15 mouse cellular contexts compared by ENCODE assay signal in the genomic region with DNA sequence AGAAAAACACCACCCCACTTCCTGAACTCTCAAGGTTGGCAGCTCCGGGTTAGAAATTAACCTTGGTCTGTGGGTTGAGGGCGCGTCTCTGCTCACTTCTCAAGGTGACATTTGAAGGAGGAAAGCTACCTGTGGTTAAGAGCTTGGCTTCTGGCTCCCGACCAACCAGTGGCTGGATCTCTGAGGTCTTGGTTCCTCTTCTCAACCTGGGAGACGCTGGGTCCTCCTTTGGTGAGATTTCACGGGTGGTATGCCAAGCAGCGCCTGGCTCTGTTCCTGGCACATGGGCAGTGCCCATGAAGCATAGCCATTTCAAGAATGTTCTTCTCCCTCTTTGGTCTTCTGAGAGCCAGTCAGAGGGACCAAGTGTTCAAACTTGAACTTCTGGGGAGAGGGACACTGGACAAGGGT. TPM values are rescaled to one million over a fixed set of nuclear protein-coding genes. Genes with fewer than 3 reads are reported as not detected.
DNase-seq lines count a peak whose midpoint lies in the region; ATAC-seq and TF ChIP-seq lines count a peak whose summit lies in the region.
"Had no signal": no experiment of that assay in that cellular context is flagged by ENCODE, and none has a peak within 500 bp of the region (broad histone marks: within the 10 kb centered on the region; RNA-seq: fewer than 3 reads in every experiment).

No protein-coding gene starts in this region.

- peak; percentile 24 for DNase-seq in thymus, postnatal 14 days
- DNase-seq in thymus, postnatal 0 days (ENCODE audit: low spot score), result no peak
- DNase-seq in kidney, postnatal 0 days (ENCODE audit: low spot score), result no peak
- peak; percentile 31 for DNase-seq in lung, postnatal 10 days
- no peak for DNase-seq in cerebellum, adult 2 months
- no peak for DNase-seq in MN1 (ENCODE audit: low spot score)
- DNase-seq in hindbrain, embryonic 14.5 days (ENCODE audit: low spot score), result no peak
- DNase-seq: adrenal gland, adult 2 months; cerebellum, postnatal 10 days; lung, embryonic 14.5 days; right cerebral cortex, postnatal 25 days had no signal

- no peak for TF ChIP-seq CTCF in kidney, postnatal 0 days (IDR thresholded peaks at IDR 0.05; ENCODE audit: low read depth)
- TF ChIP-seq CTCF in cerebellum, adult 2 months (IDR thresholded peaks at IDR 0.05; ENCODE audit: borderline replicate concordance, insufficient read depth, low read depth, low read length), result no peak

- no peak for TF ChIP-seq POLR2A in cerebellum, adult 2 months (IDR thresholded peaks at IDR 0.05; ENCODE audit: borderline replicate concordance, insufficient read depth, low read length)

- 0 out of 2 replicates have a peak, but pooled peaks have one; percentile 36 for ATAC-seq in kidney, postnatal 0 days (replicated peaks; ENCODE audit: low FRiP score, low read depth)
- no peak for ATAC-seq in hindbrain, embryonic 14.5 days (ENCODE audit: low FRiP score)

- H3K27me3 ChIP-seq in kidney, postnatal 0 days (ENCODE audit: insufficient read depth, low read length), result no peaks in the 10 kb centered on the region
- no peaks in the 10 kb centered on the region for H3K27me3 ChIP-seq in cerebellum, adult 2 months (ENCODE audit: control insufficient read depth, insufficient read depth, low read length)
- H3K27me3 ChIP-seq in hindbrain, embryonic 14.5 days (ENCODE audit: control insufficient read depth, insufficient read depth, low read length), result no peaks in the 10 kb centered on the region
- H3K27me3 ChIP-seq: hindbrain, embryonic 15.5 days had no signal

- no peaks in the 10 kb centered on the region for H3K9me3 ChIP-seq in kidney, postnatal 0 days (replicated peaks; ENCODE audit: low read length)
- no peaks in the 10 kb centered on the region for H3K9me3 ChIP-seq in hindbrain, embryonic 14.5 days (ENCODE audit: control insufficient read depth, low read length)
- H3K9me3 ChIP-seq: embryonic facial prominence, embryonic 10.5 days; hindbrain, embryonic 15.5 days; midbrain, embryonic 10.5 days had no signal

- no peaks in the 10 kb centered on the region for H3K4me1 ChIP-seq in kidney, postnatal 0 days (replicated peaks; ENCODE audit: insufficient read depth, low read length)
- H3K4me1 ChIP-seq in cerebellum, adult 2 months (ENCODE audit: control insufficient read depth, insufficient read depth, low read length), result no peaks in the 10 kb centered on the region
- H3K4me1 ChIP-seq in hindbrain, embryonic 14.5 days (replicated peaks; ENCODE audit: control insufficient read depth, insufficient read depth, low read length), result no peaks in the 10 kb centered on the region
- H3K4me1 ChIP-seq: hindbrain, embryonic 15.5 days had no signal

- 0 out of 2 replicates have a peak overlapping the region, but pooled peaks have one; percentile 0 for H3K27ac ChIP-seq in kidney, postnatal 0 days
- no peak overlapping the region for H3K27ac ChIP-seq in cerebellum, adult 2 months (ENCODE audit: insufficient read depth, low read length)
- H3K27ac ChIP-seq in hindbrain, embryonic 14.5 days, result no peak overlapping the region
- H3K27ac ChIP-seq: embryonic facial prominence, embryonic 10.5 days; hindbrain, embryonic 15.5 days; midbrain, embryonic 10.5 days had no signal

- 0 out of 2 replicates have a peak, but pooled peaks cover 3% of the 10 kb centered on the region for H3K36me3 ChIP-seq in kidney, postnatal 0 days (ENCODE audit: insufficient read depth, low read length)
- no peaks in the 10 kb centered on the region for H3K36me3 ChIP-seq in hindbrain, embryonic 14.5 days (replicated peaks; ENCODE audit: control insufficient read depth, insufficient read depth)
- H3K36me3 ChIP-seq: hindbrain, embryonic 15.5 days had no signal

- H3K4me3 ChIP-seq in kidney, postnatal 0 days (replicated peaks; ENCODE audit: low read depth, low read length), result no peak overlapping the region
- H3K4me3 ChIP-seq in cerebellum, adult 2 months (replicated peaks; ENCODE audit: insufficient read depth, low read depth, low read length), result no peak overlapping the region
- no peak overlapping the region for H3K4me3 ChIP-seq in hindbrain, embryonic 14.5 days (replicated peaks; ENCODE audit: low read length)
- H3K4me3 ChIP-seq: embryonic facial prominence, embryonic 10.5 days; hindbrain, embryonic 15.5 days; midbrain, embryonic 10.5 days; myocyte had no signal

- 74% methylated on average over 7 of the region's 7 CpGs for WGBS in kidney, postnatal 0 days
- WGBS in cerebellum, adult 2 months, result 87% methylated on average over 7 of the region's 7 CpGs
- whole genome bisulfite sequencing in hindbrain, embryonic 14.5 days, result 97% methylated on average over 7 of the region's 7 CpGs

- no peak overlapping the region for H3K4me2 ChIP-seq in kidney, postnatal 0 days (ENCODE audit: low read length)
- no peak overlapping the region for H3K4me2 ChIP-seq in hindbrain, embryonic 14.5 days (replicated peaks)
- H3K4me2 ChIP-seq: hindbrain, embryonic 15.5 days; lung, embryonic 14.5 days had no signal

- no peak overlapping the region for H3K9ac ChIP-seq in kidney, postnatal 0 days (ENCODE audit: low read depth, low read length)
- no peak overlapping the region for H3K9ac ChIP-seq in hindbrain, embryonic 14.5 days
- H3K9ac ChIP-seq: hindbrain, embryonic 15.5 days; lung, embryonic 14.5 days had no signal

RNA-seq across cellular contexts. Expression of gene Poc1a, which starts 32.1 kb away (rescaled TPM):
- polyA plus RNA-seq in thymus, postnatal 0 days (2015; fragmentation: Nextera tagmentation; extraction: Ambion mirVana), result 35.6 and 37.2 TPM in 2 replicates
- 13.1 and 14.5 TPM in 2 replicates for polyA plus RNA-seq in kidney, postnatal 0 days (2015; fragmentation: Nextera tagmentation; extraction: Ambion mirVana)
- 3.9 and 4.4 TPM in 2 replicates for polyA plus RNA-seq in cerebellum, adult 2 months (2012; rRNA removed)
- polyA plus RNA-seq in hindbrain, embryonic 14.5 days (2014; fragmentation: Nextera tagmentation; extraction: Ambion mirVana), result 6.3 and 7.3 TPM in 2 replicates

RNA-seq across cellular contexts. Expression of gene Dusp7, which starts 55.5 kb away (rescaled TPM):
- 9.1 and 11.3 TPM in 2 replicates for polyA plus RNA-seq in thymus, postnatal 0 days (2015; fragmentation: Nextera tagmentation; extraction: Ambion mirVana)
- polyA plus RNA-seq in kidney, postnatal 0 days (2015; fragmentation: Nextera tagmentation; extraction: Ambion mirVana), result 15.1 and 15.8 TPM in 2 replicates
- polyA plus RNA-seq in cerebellum, adult 2 months (2012; rRNA removed), result 46.4 and 49.6 TPM in 2 replicates
- 17.9 and 19.3 TPM in 2 replicates for polyA plus RNA-seq in hindbrain, embryonic 14.5 days (2014; fragmentation: Nextera tagmentation; extraction: Ambion mirVana)

Comparison
In these comparisons a context has a peak if more than half of its experiments do, and no peak if none do; other contexts are left out.
1. DNase-seq: peak in thymus, postnatal 14 days (single experiment) and lung, postnatal 10 days (single experiment); none in thymus, postnatal 0 days (single experiment), kidney, postnatal 0 days (single experiment), cerebellum, adult 2 months (0 of 2), MN1 (single experiment) and hindbrain, embryonic 14.5 days (single experiment).